Mouse (Mus musculus): ENCODE results near the gene Vmn2r51. TPM values are rescaled to one million over a fixed set of nuclear protein-coding genes. Genes with fewer than 3 reads are reported as not detected.
"Not testable (repeated sequence)": the region's sequence is repeated elsewhere in the genome, so short reads cannot be mapped to it uniquely, and the experiment has no call there.

The Vmn2r51 gene
- not detected in 2 replicates for polyA plus RNA-seq (2012; rRNA removed)

DNA sequence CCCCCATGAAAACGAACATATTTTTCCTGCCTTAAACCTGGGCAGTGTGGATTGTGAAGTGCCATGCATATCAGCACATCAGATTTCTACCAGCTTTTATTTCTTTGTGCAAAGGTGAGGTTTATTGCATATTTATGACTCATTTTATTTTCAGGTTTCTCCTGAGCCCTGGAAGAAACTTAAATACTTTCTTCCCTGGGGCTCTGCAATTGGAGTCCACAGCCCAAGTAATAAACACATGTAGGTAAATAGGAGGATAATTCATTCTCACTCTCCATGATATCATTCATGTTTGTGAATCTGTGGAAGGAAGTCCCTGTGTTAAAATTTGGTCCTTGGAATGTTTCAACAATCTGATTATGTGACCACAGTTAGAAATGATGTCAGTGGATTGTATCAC lies at the start of gene Vmn2r51:
Gene Vmn2r51 (minus strand): TSS at position 101 of the 400 bp plus-strand sequence.
- not testable (repeated sequence) for DNase-seq (ENCODE audit: low read depth)

DNA sequence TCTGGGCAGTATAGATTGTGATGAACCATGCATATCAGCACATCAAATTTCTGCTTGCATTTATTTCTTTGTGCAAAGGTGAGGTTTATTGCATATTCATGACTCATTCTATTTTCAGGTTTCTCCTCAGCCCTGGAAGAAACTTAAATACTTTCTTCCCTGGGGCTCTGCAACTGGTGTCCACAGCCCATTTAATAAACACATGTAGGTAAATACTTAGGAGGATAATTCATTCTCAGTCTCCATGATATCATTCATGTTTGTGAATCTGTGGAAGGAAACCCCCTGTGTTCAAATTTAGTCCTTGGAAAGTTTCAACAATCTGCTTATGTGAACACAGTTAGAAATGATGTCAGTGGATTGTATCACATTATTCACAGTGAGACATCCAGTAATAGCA lies 52.3 kb downstream of the Vmn2r51 start, which contains the start of gene Vmn2r50:
Gene Vmn2r50 (minus strand): TSS at position 101 of the 400 bp plus-strand sequence.
- not testable (repeated sequence) for DNase-seq (ENCODE audit: low read depth)

Other genes with a start within 250 kb of the Vmn2r51 start
- gene Vmn2r48, start 152.2 kb downstream of the Vmn2r51 start, polyA plus RNA-seq (2012; rRNA removed): not detected in 2 replicates
- gene Vmn2r49, start 113.5 kb downstream of the Vmn2r51 start, polyA plus RNA-seq (2012; rRNA removed): not detected in 2 replicates
- not detected in 2 replicates for gene Vmn2r50, start 52.4 kb downstream of the Vmn2r51 start, polyA plus RNA-seq (2012; rRNA removed)
- gene Vmn2r52, start 70.8 kb upstream of the Vmn2r51 start, polyA plus RNA-seq (2012; rRNA removed): not detected in 2 replicates
- gene Vmn1r66, start 172.3 kb upstream of the Vmn2r51 start, polyA plus RNA-seq (2012; rRNA removed): not detected in 2 replicates

Data from brain, embryonic 14.5 days (tissue).